Mouse (Mus musculus) lung, embryonic 15.5 days (tissue): ENCODE results near the gene Car9. TPM values are rescaled to one million over a fixed set of nuclear protein-coding genes. Genes with fewer than 3 reads are reported as not detected.
"Not testable (repeated sequence)": the region's sequence is repeated elsewhere in the genome, so short reads cannot be mapped to it uniquely, and the experiment has no call there.

Experiments used
- ATAC-seq: fragments of 200-750 bp; cut with Nextera tagmentation; 2 replicates; pipeline ENCODE4 v1.8.0; 2017; ENCODE audit warnings: moderate number of reproducible peaks, borderline replicate concordance; ENCODE audit not compliant: low FRiP score, low TSS enrichment; ENCODE audit errors: extremely low read depth
- H3K27ac ChIP-seq: fragments of 300-500 bp; sonication (generic); 2 replicates; pipeline ENCODE4 v1.5.1; 2015; ENCODE audit warnings: moderate library complexity, mild to moderate bottlenecking, inconsistent platforms
- H3K27me3 ChIP-seq: fragments of 300-500 bp; sonication (generic); 2 replicates; pipeline ENCODE4 v1.6.1; 2015; ENCODE audit warnings: inconsistent platforms
- H3K36me3 ChIP-seq: fragments of 300-500 bp; sonication (generic); 2 replicates; pipeline ENCODE4 v1.6.1; 2015; ENCODE audit warnings: inconsistent platforms
- H3K4me1 ChIP-seq: fragments of 300-500 bp; sonication (generic); 2 replicates; pipeline ENCODE4 v1.6.1; 2015; ENCODE audit warnings: inconsistent platforms
- H3K4me2 ChIP-seq: fragments of 300-500 bp; sonication (generic); 2 replicates; pipeline ENCODE4 v1.6.1; 2015; ENCODE audit warnings: inconsistent platforms, mild to moderate bottlenecking, moderate library complexity
- H3K4me3 ChIP-seq: fragments of 300-500 bp; sonication (generic); 2 replicates; pipeline ENCODE4 v1.5.1; 2015; ENCODE audit warnings: mild to moderate bottlenecking, inconsistent platforms
- H3K9ac ChIP-seq: fragments of 300-500 bp; sonication (generic); 2 replicates; pipeline ENCODE4 v1.6.1; 2015; ENCODE audit warnings: inconsistent platforms
- H3K9me3 ChIP-seq: fragments of 300-500 bp; sonication (generic); 2 replicates; pipeline ENCODE4 v1.6.1; 2016; ENCODE audit warnings: inconsistent platforms
- WGBS: fragments of 180-500 bp; shearing (Covaris S2); methylation state at CpG from one replicate; pipeline ENCODE4 v1.1.7; 2015; 5-methylcytosine and 5-hydroxymethylcytosine counted together
- polyA plus RNA-seq: library from polyadenylated mRNA; unstranded; fragments of >200 nt; fragmentation: Nextera tagmentation; extraction: Ambion mirVana; gene quantifications from 2 replicates; pipeline ENCODE4 v1.2.1, GENCODE M21; 2015

The Car9 gene
- polyA plus RNA-seq, 1 experiment from 2014 or later, result 6.1 TPM

GRCm38 (mm10) chr4:43530581-43530980 lies 23.8 kb downstream of the Car9 start:
- Histone ChIP-seq H3K27me3 (peaks cover 5% of the 10 kb centered on the region; the same call in 1 of the 2 replicates), H3K4me3 (no peak overlapping the region), H3K4me2 (no peak overlapping the region), H3K27ac (no peak overlapping the region), H3K4me1 (no peaks in the 10 kb centered on the region), H3K9me3 (no peaks in the 10 kb centered on the region), H3K9ac (no peak overlapping the region), H3K36me3 (peaks cover 48% of the 10 kb centered on the region)
- 18% methylated on average over 7 of the region's 7 CpGs for WGBS
- no peak for ATAC-seq

- Histone ChIP-seq H3K27me3 (no peaks in the 10 kb centered on the region), H3K27ac (no peak overlapping the region), H3K36me3 (peaks cover 75% of the 10 kb centered on the region), H3K9me3 (no peaks in the 10 kb centered on the region), H3K4me3 (no peak overlapping the region), H3K9ac (no peak overlapping the region), H3K4me2 (no peak overlapping the region), H3K4me1 (no peaks in the 10 kb centered on the region)
- no peak for ATAC-seq
- whole genome bisulfite sequencing, result 78% methylated on average over 9 of the region's 9 CpGs
Observed at GRCm38 (mm10) chr4:43533270-43533669, 26.5 kb downstream of the Car9 start.

DNA sequence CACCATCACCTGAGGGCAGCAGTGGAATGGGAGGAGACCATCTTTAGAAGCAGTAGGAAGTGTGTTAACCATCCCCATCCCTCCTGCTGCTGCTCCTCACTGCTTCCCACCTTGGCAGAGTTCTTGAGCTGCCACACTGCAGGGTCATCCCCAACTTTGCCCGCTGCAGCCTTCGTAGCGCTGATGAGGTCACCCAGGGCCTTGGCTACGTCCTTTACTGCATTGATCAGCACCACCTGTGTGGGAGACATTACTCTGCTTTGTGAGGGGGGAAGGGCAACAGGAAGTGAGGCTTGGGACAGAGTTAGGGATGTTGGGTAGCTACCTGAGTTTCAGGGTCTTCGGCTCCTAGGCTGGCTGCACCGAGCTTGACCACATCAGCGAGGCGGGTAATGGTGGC lies 28.9 kb downstream of the Car9 start:
- no peaks in the 10 kb centered on the region for H3K4me1 ChIP-seq
- no peak overlapping the region for H3K4me2 ChIP-seq
- H3K4me3 ChIP-seq, result no peak overlapping the region
- no peak overlapping the region for H3K9ac ChIP-seq
- WGBS, result 95% methylated on average over 8 of the region's 8 CpGs
- no peaks in the 10 kb centered on the region for H3K27me3 ChIP-seq
- peaks cover 99% of the 10 kb centered on the region for H3K36me3 ChIP-seq
- no peak overlapping the region for H3K27ac ChIP-seq
- no peak for ATAC-seq
- no peaks in the 10 kb centered on the region for H3K9me3 ChIP-seq

DNA sequence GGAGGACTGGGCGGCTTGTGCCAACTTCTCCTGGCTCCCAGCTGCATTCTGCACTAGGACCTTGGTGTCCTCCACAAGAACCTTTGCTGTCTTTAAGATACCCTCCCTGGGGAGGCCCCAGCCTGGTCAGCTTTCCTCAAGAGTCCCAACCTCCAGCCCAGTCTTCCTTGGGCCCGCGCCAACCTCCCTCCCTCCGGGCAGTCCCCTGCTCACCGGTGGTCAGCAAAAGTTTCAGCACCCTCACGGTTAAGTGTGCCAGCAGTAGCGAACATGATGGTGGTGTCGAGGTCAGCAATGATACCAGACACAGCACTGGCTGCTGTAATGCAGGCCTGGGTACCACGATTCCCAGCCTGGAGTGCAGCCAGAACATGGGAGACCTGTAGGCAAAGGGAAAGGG lies 29.3 kb downstream of the Car9 start:
- no peaks in the 10 kb centered on the region for H3K4me1 ChIP-seq
- no peak for ATAC-seq
- no peaks in the 10 kb centered on the region for H3K9me3 ChIP-seq
- H3K9ac ChIP-seq, result no peak overlapping the region
- no peak overlapping the region for H3K27ac ChIP-seq
- no peak overlapping the region for H3K4me2 ChIP-seq
- peaks cover 98% of the 10 kb centered on the region for H3K36me3 ChIP-seq
- H3K4me3 ChIP-seq, result no peak overlapping the region
- WGBS, result 89% methylated on average over 9 of the region's 9 CpGs
- no peaks in the 10 kb centered on the region for H3K27me3 ChIP-seq

DNA sequence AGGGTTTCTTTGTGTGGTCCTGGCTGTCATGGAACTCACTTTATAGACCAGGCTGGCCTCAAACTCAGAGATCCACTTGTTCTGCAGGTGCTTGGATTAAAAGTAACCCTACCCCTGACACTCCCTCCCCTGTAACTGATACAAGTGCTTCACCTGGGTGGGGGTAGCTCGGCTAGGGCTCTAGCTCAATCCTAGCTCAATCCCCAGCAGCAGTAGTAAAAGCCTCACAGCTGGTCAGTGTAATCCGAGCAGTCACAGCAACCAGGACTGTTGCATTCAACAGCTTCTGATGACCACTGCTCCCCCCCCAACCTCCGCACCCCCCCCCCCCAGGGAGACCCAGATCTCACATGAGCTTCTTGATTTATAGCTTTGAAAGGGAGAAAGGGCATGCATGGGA lies 35.3 kb downstream of the Car9 start:
- WGBS, result 84% methylated on average over 3 of the region's 3 CpGs
- H3K4me2 ChIP-seq, result no peak overlapping the region
- no peak for ATAC-seq
- no peaks in the 10 kb centered on the region for H3K9me3 ChIP-seq
- H3K9ac ChIP-seq, result no peak overlapping the region
- H3K4me1 ChIP-seq, result no peaks in the 10 kb centered on the region
- H3K27ac ChIP-seq, result no peak overlapping the region
- H3K36me3 ChIP-seq, result peaks cover 98% of the 10 kb centered on the region
- no peak overlapping the region for H3K4me3 ChIP-seq
- H3K27me3 ChIP-seq, result no peaks in the 10 kb centered on the region

DNA sequence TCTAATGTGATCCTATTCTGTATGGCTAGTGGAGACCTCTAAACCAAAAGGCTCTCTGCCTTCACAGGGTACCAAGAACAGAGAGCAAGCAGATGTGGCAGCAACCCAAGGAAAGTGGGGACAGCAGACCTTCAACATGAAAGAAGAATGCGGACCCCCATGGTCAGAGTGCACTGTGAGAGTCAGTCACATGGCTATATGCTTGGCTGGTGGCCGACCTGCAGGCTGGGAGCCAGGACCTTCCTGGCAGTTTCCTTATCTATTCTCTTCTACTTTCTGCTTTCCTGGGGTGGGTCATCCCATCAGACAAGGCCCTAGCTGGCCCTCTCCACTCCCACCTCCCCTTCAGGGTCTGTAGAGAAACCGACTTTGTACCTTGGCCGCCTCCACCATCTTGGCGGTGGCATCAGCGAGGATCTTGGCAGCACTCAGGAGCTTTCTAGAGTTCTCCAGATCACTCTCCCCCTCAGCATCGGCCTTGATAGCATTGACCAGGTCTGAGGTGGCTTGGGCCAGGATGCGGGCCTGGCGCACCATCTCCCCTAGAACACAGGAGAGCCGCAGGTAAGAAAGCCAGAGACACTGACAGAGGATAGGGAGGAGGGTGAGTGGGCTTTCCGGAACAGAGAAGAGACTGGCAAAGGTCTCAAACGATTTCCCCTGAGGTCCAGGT lies 39.7 kb downstream of the Car9 start:
- Histone ChIP-seq H3K36me3 (peaks cover 100% of the 10 kb centered on the region), H3K4me2 (no peak overlapping the region), H3K27me3 (no peaks in the 10 kb centered on the region), H3K4me1 (no peaks in the 10 kb centered on the region), H3K4me3 (no peak overlapping the region), H3K9me3 (no peaks in the 10 kb centered on the region), H3K27ac (no peak overlapping the region), H3K9ac (no peak overlapping the region)
- WGBS, result 93% methylated on average over 12 of the region's 12 CpGs
- ATAC-seq, result no peak

DNA sequence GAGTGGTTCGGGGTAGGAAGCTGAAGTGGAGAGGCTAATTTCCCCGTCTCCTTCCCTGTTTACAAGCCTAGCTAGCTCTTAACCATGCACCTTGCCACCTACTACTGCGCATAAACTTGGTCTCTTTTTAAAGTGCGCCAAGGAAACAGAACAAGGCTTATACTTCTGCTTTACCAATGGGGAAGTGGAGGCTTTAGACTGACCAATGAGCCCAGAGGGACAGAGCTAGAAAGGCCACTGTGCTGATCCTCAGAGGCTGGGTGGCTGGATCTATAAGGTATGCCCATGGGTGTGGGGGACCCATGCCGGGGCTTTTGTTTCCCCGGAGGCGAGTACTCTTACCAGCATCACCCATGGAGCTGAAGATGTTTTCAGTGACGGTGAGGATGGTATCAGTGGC lies 40.4 kb downstream of the Car9 start:
- H3K4me3 ChIP-seq, result no peak overlapping the region
- H3K27me3 ChIP-seq, result no peaks in the 10 kb centered on the region
- ATAC-seq, result no peak
- H3K4me1 ChIP-seq, result no peaks in the 10 kb centered on the region
- H3K36me3 ChIP-seq, result peaks cover 99% of the 10 kb centered on the region
- 0 out of 2 replicates have a peak, but pooled peaks cover 1% of the 10 kb centered on the region for H3K9me3 ChIP-seq
- WGBS, result 88% methylated on average over 8 of the region's 8 CpGs
- H3K4me2 ChIP-seq, result no peak overlapping the region
- H3K27ac ChIP-seq, result no peak overlapping the region
- no peak overlapping the region for H3K9ac ChIP-seq

DNA sequence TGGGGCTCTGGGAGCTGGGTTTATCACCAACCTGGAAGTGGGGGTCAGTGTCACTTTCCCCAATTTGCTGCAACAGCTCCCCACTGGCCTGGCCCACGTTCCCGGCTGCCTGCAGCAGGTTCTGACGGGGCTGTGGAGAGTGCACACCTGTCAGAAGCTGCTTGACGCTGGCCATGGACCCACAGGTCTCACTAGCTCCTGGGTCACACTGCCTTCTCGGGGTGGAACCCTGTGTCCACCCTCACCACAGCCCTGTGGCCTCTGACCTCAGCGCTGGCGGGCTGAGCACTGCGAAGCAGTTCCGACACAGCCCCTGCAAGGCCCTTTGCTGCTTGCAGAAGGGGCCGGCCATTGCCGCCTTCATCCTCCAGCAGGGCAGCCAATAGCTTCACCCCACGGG lies 42.3 kb downstream of the Car9 start:
- Histone ChIP-seq H3K36me3 (peaks cover 99% of the 10 kb centered on the region), H3K4me1 (no peaks in the 10 kb centered on the region), H3K9ac (no peak overlapping the region), H3K9me3 (0 out of 2 replicates have a peak, but pooled peaks cover 4% of the 10 kb centered on the region), H3K27ac (no peak overlapping the region), H3K4me2 (no peak overlapping the region), H3K4me3 (no peak overlapping the region), H3K27me3 (no peaks in the 10 kb centered on the region)
- WGBS, result 93% methylated on average over 12 of the region's 12 CpGs
- ATAC-seq, result no peak

DNA sequence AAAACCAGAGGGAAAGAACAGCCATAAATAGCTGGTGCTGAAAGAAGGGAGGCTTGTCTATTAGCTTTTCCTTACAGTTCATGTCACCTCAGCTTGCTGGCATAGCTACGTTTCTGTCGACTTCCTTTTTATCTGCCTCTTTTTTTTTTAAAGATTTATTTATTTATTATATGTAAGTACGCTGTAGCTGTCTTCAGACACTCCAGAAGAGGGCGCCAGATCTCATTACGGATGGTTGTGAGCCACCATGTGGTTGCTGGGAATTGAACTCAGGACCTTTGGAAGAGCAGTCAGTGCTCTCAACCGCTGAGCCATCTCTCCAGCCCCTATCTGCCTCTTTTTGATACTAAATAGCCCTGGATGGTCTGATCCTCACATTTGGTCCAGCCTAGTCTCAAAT lies 45.1 kb downstream of the Car9 start:
- H3K9me3 ChIP-seq, H3K27me3 ChIP-seq, H3K4me1 ChIP-seq, H3K9ac ChIP-seq, H3K4me2 ChIP-seq, ATAC-seq, H3K27ac ChIP-seq, H3K4me3 ChIP-seq: not testable (repeated sequence)
- WGBS, result 77% methylated on average over 6 of the region's 6 CpGs
- H3K36me3 ChIP-seq, result peaks cover 99% of the 10 kb centered on the region

- ATAC-seq, result no peak
- H3K9ac ChIP-seq, result no peak overlapping the region
- no peak overlapping the region for H3K4me2 ChIP-seq
- no peak overlapping the region for H3K4me3 ChIP-seq
- WGBS, result 97% methylated on average over 5 of the region's 5 CpGs
- no peak overlapping the region for H3K27ac ChIP-seq
- no peaks in the 10 kb centered on the region for H3K27me3 ChIP-seq
- H3K4me1 ChIP-seq, result peaks cover 7% of the 10 kb centered on the region
- 0 out of 2 replicates have a peak, but pooled peaks cover 4% of the 10 kb centered on the region for H3K9me3 ChIP-seq
- H3K36me3 ChIP-seq, result peaks cover 97% of the 10 kb centered on the region
Observed at GRCm38 (mm10) chr4:43552437-43552836, 45.7 kb downstream of the Car9 start.

GRCm38 (mm10) chr4:43553891-43554290 lies 47.1 kb downstream of the Car9 start:
- H3K4me2 ChIP-seq, result no peak overlapping the region
- no peak overlapping the region for H3K9ac ChIP-seq
- no peaks in the 10 kb centered on the region for H3K27me3 ChIP-seq
- ATAC-seq, result no peak
- H3K9me3 ChIP-seq, result 0 out of 2 replicates have a peak, but pooled peaks cover 4% of the 10 kb centered on the region
- H3K4me3 ChIP-seq, result no peak overlapping the region
- H3K27ac ChIP-seq, result no peak overlapping the region
- H3K4me1 ChIP-seq, result peaks cover 22% of the 10 kb centered on the region
- peaks cover 82% of the 10 kb centered on the region for H3K36me3 ChIP-seq

DNA sequence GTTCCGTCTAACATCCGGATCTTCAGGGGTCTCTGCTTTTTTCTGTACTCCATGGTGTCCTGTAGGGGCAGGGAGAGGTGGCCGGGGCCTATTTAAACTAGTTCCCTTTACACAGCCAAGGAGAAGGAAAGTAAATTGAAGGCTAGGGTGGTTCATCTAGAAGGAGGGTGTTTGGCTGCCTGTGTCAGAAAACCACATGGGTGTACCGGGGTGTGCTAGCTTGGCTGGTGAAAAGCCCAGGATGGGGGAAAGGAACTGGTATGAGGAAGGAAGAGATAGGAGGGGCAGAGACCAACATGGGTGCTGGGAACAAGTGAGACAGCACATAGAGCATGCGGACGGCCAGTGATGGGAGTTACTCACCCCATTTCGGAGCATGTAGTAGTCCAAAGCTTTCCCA lies 49.2 kb downstream of the Car9 start:
- no peak overlapping the region for H3K4me2 ChIP-seq
- ATAC-seq, result no peak
- H3K9me3 ChIP-seq, result 0 out of 2 replicates have a peak, but pooled peaks cover 4% of the 10 kb centered on the region
- WGBS, result 92% methylated on average over 7 of the region's 7 CpGs
- H3K27me3 ChIP-seq, result no peaks in the 10 kb centered on the region
- H3K9ac ChIP-seq, result no peak overlapping the region
- no peak overlapping the region for H3K4me3 ChIP-seq
- H3K4me1 ChIP-seq, result peaks cover 42% of the 10 kb centered on the region
- H3K27ac ChIP-seq, result no peak overlapping the region
- H3K36me3 ChIP-seq, result peaks cover 62% of the 10 kb centered on the region
